Mouse (Mus musculus): ENCODE results near the gene Sec14l5.

GRCm38 (mm10) chr16:5217341-5218133 lies 70.6 kb downstream of the Sec14l5 start:
- no peak for TF ChIP-seq GATA1 (IDR thresholded peaks at IDR 0.05; ENCODE audit: low read depth, low read length)
- TF ChIP-seq UBTF (IDR thresholded peaks at IDR 0.05; ENCODE audit: borderline replicate concordance, insufficient read depth, low read depth, low read length), result no peak
- TF ChIP-seq POLR2A (IDR thresholded peaks at IDR 0.05; ENCODE audit: control insufficient read depth in 1 of 2, insufficient read depth in 1 of 2, low read depth in 1 of 2, low read length in 2 of 2, poor library complexity in 1 of 2), result no peak
